Mouse (Mus musculus) v-Abl transformed pro-B cells (cell line): Measurements from ENCODE around the gene Lrrc26.

ENCODE experiments used
- in situ Hi-C, 2 experiments: fragments of 400-800 bp; cut with MboI; formaldehyde crosslinking; loops; one replicate each; pipeline ENCODE4 v1.15.1; 2025; ENCODE audit not compliant: unreplicated experiment in 2 of 2

Lrrc26 gene

GRCm38 (mm10) chr2:25331470-25331869, 41.8 kb downstream of the Lrrc26 start:
- in situ Hi-C loops = loop anchor here (5.0 to 10.0 kb wide), 3 partner anchors 36 to 73 kb away; partner anchors contain the start of gene Uap1l1 (in 1 of the 2)

GRCm38 (mm10) chr2:25332286-25333160, 42.8 kb downstream of the Lrrc26 start, which contains the start of gene Man1b1:
TSS of gene Man1b1 (plus strand) at chr2:25332338.
- in situ Hi-C loops = loop anchor here (5.0 to 10.0 kb wide), 3 partner anchors 35 to 72 kb away; partner anchors contain the start of gene Uap1l1 (in 1 of the 2)

GRCm38 (mm10) chr2:25333569-25333968, 43.9 kb downstream of the Lrrc26 start:
- in situ Hi-C loops = loop anchor here (5.0 to 10.0 kb wide), 3 partner anchors 34 to 71 kb away; partner anchors contain the start of gene Uap1l1 (in 1 of the 2)

DNA sequence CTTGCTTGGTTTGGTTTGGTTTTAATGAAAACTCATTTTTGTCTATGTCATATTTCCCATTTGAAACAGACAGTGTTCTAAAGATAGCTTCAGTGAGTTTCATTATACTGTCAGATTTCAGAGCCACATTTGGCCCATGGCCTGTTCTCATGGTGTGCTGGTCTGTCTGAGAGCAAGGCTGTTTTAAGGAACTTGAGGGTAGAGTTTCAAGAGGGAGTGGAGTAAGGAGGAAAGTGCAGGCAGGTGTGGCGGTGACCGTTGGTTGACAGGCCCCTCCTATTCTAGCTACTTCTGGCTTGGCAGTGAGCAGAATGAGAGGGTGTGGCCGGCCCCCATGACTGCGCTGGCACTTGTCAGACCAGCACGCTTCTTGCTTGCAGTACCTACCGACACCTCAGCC, 48.6 kb downstream of the Lrrc26 start:
- in situ Hi-C loops = loop anchor here in 1 of 2 experiments (10.0 kb wide), 1 partner anchor 66 kb away; no protein-coding TSS in a partner anchor
